Mouse (Mus musculus) kidney, embryonic 14.5 days (tissue): ENCODE measurements around the gene Rpl28. TPM values are rescaled to one million over a fixed set of nuclear protein-coding genes. Genes with fewer than 3 reads are reported as not detected.

Experiments used
- ATAC-seq: fragments of 200-750 bp; cut with Nextera tagmentation; 2 replicates; pipeline ENCODE4 v1.8.0; 2017; ENCODE audit warnings: moderate number of reproducible peaks, mild to moderate bottlenecking, moderate TSS enrichment, moderate library complexity; ENCODE audit not compliant: low FRiP score, low TSS enrichment
- H3K27ac ChIP-seq: fragments of 300-500 bp; sonication (generic); 2 replicates; pipeline ENCODE4 v1.5.1; 2014; ENCODE audit warnings: low read depth, mild to moderate bottlenecking, low read length, moderate library complexity, mixed read lengths
- H3K27me3 ChIP-seq: fragments of 300-500 bp; sonication (generic); 2 replicates; pipeline ENCODE4 v1.6.1; 2014; ENCODE audit warnings: mild to moderate bottlenecking, low read length; ENCODE audit not compliant: control insufficient read depth, insufficient read depth
- H3K36me3 ChIP-seq: fragments of 300-500 bp; sonication (generic); 2 replicates; pipeline ENCODE4 v1.6.1; 2014; ENCODE audit warnings: low read length, mixed read lengths; ENCODE audit not compliant: control insufficient read depth, insufficient read depth
- H3K4me1 ChIP-seq: fragments of 300-500 bp; sonication (generic); 2 replicates; pipeline ENCODE4 v1.6.1; 2014; ENCODE audit warnings: low read length, mixed read lengths; ENCODE audit not compliant: control insufficient read depth, insufficient read depth
- H3K4me2 ChIP-seq: fragments of 300-500 bp; sonication (generic); replicated peaks from 2 replicates; pipeline ENCODE4 v1.6.1; 2014; ENCODE audit warnings: low read depth, mild to moderate bottlenecking, low read length
- H3K4me3 ChIP-seq: fragments of 300-500 bp; sonication (generic); 2 replicates; pipeline ENCODE4 v1.5.1; 2014; ENCODE audit warnings: mild to moderate bottlenecking, low read length
- H3K9ac ChIP-seq: fragments of 300-500 bp; sonication (generic); 2 replicates; pipeline ENCODE4 v1.6.1; 2014; ENCODE audit warnings: low read depth, mild to moderate bottlenecking, low read length, moderate library complexity
- H3K9me3 ChIP-seq: fragments of 300-500 bp; sonication (generic); 2 replicates; pipeline ENCODE4 v1.6.1; 2016; ENCODE audit warnings: low read length; ENCODE audit not compliant: control insufficient read depth
- WGBS: fragments of 180-500 bp; shearing (Covaris S2); extraction: QIAGEN DNeasy Blood & Tissue Kit; methylation state at CpG from one replicate; pipeline ENCODE4 v1.1.7; 2014; 5-methylcytosine and 5-hydroxymethylcytosine counted together
- polyA plus RNA-seq: library from polyadenylated mRNA; unstranded; fragments of >200 nt; fragmentation: Nextera tagmentation; extraction: Ambion mirVana; gene quantifications from 2 replicates; pipeline ENCODE4 v1.2.1, GENCODE M21; 2014

Rpl28 gene
- polyA plus RNA-seq, 1 experiment from 2014 or later: 292 TPM

GRCm38 (mm10) chr7:4842634-4843131 lies 50.0 kb downstream of the Rpl28 start:
- peaks cover 39% of the 10 kb centered on the region for H3K27me3 ChIP-seq
- ATAC-seq: peak; percentile 62
- no peak overlapping the region for H3K9ac ChIP-seq
- no peak overlapping the region for H3K27ac ChIP-seq
- WGBS: under 1% methylated on average over 16 of the region's 16 CpGs
- no peaks in the 10 kb centered on the region for H3K36me3 ChIP-seq
- H3K4me1 ChIP-seq: peaks cover 15% of the 10 kb centered on the region; the same call in 1 of the 2 replicates
- peak overlapping the region; percentile 29 for H3K4me2 ChIP-seq
- H3K9me3 ChIP-seq: no peaks in the 10 kb centered on the region
- peak overlapping the region; percentile 17; the same call in 1 of the 2 replicates for H3K4me3 ChIP-seq

GRCm38 (mm10) chr7:4843604-4844244 lies 51.0 kb downstream of the Rpl28 start:
- WGBS: 2% methylated on average over 34 of the region's 34 CpGs

GRCm38 (mm10) chr7:4844245-4844916 lies 51.7 kb downstream of the Rpl28 start, which contains the start of gene Shisa7:
Gene Shisa7, minus strand, starts transcription at chr7:4844696.
- Histone ChIP-seq H3K9ac (peak within 1 kb of the TSS; percentile 47), H3K4me1 (peaks cover 15% of the 10 kb centered on the region; the same call in 1 of the 2 replicates), H3K27ac (no peak within 1 kb of the TSS), H3K27me3 (peaks cover 33% of the 10 kb centered on the region), H3K36me3 (no peaks in the 10 kb centered on the region), H3K9me3 (no peaks in the 10 kb centered on the region), H3K4me2 (peak within 1 kb of the TSS; percentile 87), H3K4me3 (peak within 1 kb of the TSS; percentile 44)
- 1% methylated on average over 41 of the region's 41 CpGs for WGBS
- ATAC-seq: peak; percentile 68

More at GRCm38 (mm10) chr7:4843604-4844244, 51.0 kb downstream of the Rpl28 start:
- H3K27ac ChIP-seq: no peak overlapping the region
- H3K27me3 ChIP-seq: peaks cover 35% of the 10 kb centered on the region
- peak overlapping the region; percentile 47 for H3K9ac ChIP-seq
- peak; percentile 7; the same call in 1 of the 2 replicates for ATAC-seq
- H3K4me2 ChIP-seq: peak overlapping the region; percentile 87
- peak overlapping the region; percentile 44 for H3K4me3 ChIP-seq
- no peaks in the 10 kb centered on the region for H3K9me3 ChIP-seq
- peaks cover 15% of the 10 kb centered on the region; the same call in 1 of the 2 replicates for H3K4me1 ChIP-seq
- H3K36me3 ChIP-seq: no peaks in the 10 kb centered on the region

Other genes starting within 250 kb of the Rpl28 start
- gene Syt5, start 245.3 kb upstream of the Rpl28 start, polyA plus RNA-seq: 5.3 and 5.5 TPM in 2 replicates
- 0.09 TPM in 1 of 2 replicates, not detected in the other for gene Ptprh, start 188.8 kb upstream of the Rpl28 start, polyA plus RNA-seq
- gene Tmem86b, start 161.5 kb upstream of the Rpl28 start, polyA plus RNA-seq: 1.0 and 1.4 TPM in 2 replicates
- 8.3 and 10.2 TPM in 2 replicates for gene Ppp6r1, start 133.9 kb upstream of the Rpl28 start, polyA plus RNA-seq
- gene Hspbp1, start 107.8 kb upstream of the Rpl28 start, polyA plus RNA-seq: 113 and 140 TPM in 2 replicates
- 1.9 and 3.0 TPM in 2 replicates for gene Brsk1, start 102.3 kb upstream of the Rpl28 start, polyA plus RNA-seq
- 0.14 TPM in 1 of 2 replicates, not detected in the other for gene Tmem150b, start 67.6 kb upstream of the Rpl28 start, polyA plus RNA-seq
- 59.3 and 69.2 TPM in 2 replicates for gene Kmt5c, start 52.8 kb upstream of the Rpl28 start, polyA plus RNA-seq
- 47.1 and 62.7 TPM in 2 replicates for gene Cox6b2, start 39.8 kb upstream of the Rpl28 start, polyA plus RNA-seq
- gene Fam71e2, start 21.6 kb upstream of the Rpl28 start, polyA plus RNA-seq: not detected in 2 replicates
- 0.31 TPM in 1 of 2 replicates, not detected in the other for gene Il11, start 10.0 kb upstream of the Rpl28 start, polyA plus RNA-seq
- gene Tmem190, start 9.9 kb upstream of the Rpl28 start, polyA plus RNA-seq: 0.63 TPM in 1 of 2 replicates, not detected in the other
- gene Tmem238, start 3.2 kb upstream of the Rpl28 start, polyA plus RNA-seq: 6.9 and 8.2 TPM in 2 replicates
- gene Ube2s, start 19.7 kb downstream of the Rpl28 start, polyA plus RNA-seq: 465 and 546 TPM in 2 replicates
- gene Shisa7, start 51.8 kb downstream of the Rpl28 start, polyA plus RNA-seq: 0.89 and 1.1 TPM in 2 replicates
- 4.5 and 8.3 TPM in 2 replicates for gene Isoc2b, start 77.4 kb downstream of the Rpl28 start, polyA plus RNA-seq
- gene Isoc2a, start 84.3 kb downstream of the Rpl28 start, polyA plus RNA-seq: 0.95 and 1.3 TPM in 2 replicates
- gene Gm36210, start 113.6 kb downstream of the Rpl28 start, polyA plus RNA-seq: 0.22 TPM in 1 of 2 replicates, not detected in the other
- 4.5 and 5.2 TPM in 2 replicates for gene Zfp628, start 122.3 kb downstream of the Rpl28 start, polyA plus RNA-seq
- 3.1 and 3.6 TPM in 2 replicates for gene Nat14, start 129.2 kb downstream of the Rpl28 start, polyA plus RNA-seq
- gene Ssc5d, start 132.9 kb downstream of the Rpl28 start, polyA plus RNA-seq: 1.1 and 2.5 TPM in 2 replicates
- 0.43 TPM in 1 of 2 replicates, not detected in the other for gene Sbk2, start 171.5 kb downstream of the Rpl28 start, polyA plus RNA-seq
- 0.06 TPM in 1 of 2 replicates, not detected in the other for gene Sbk3, start 178.3 kb downstream of the Rpl28 start, polyA plus RNA-seq
- 36.6 and 41.6 TPM in 2 replicates for gene Zfp579, start 203.3 kb downstream of the Rpl28 start, polyA plus RNA-seq
- gene Zfp524, start 221.5 kb downstream of the Rpl28 start, polyA plus RNA-seq: 11.7 and 12.3 TPM in 2 replicates
- 46.5 and 48.6 TPM in 2 replicates for gene Fiz1, start 221.8 kb downstream of the Rpl28 start, polyA plus RNA-seq
- 1.1 and 3.4 TPM in 2 replicates for gene Gm44973, start 222.6 kb downstream of the Rpl28 start, polyA plus RNA-seq
- 9.9 and 10.0 TPM in 2 replicates for gene Zfp865, start 227.5 kb downstream of the Rpl28 start, polyA plus RNA-seq
- 23.2 and 25.5 TPM in 2 replicates for gene Ccdc106, start 227.7 kb downstream of the Rpl28 start, polyA plus RNA-seq
- gene 4632433K11Rik, start 241.2 kb downstream of the Rpl28 start, polyA plus RNA-seq: not detected in 2 replicates
- gene Zfp784, start 245.6 kb downstream of the Rpl28 start, polyA plus RNA-seq: 3.8 and 5.0 TPM in 2 replicates